Mouse (Mus musculus) kidney, postnatal 36 days (tissue): Measurements from ENCODE around the gene Akt1.

Experiments used
- DNase-seq, 2 experiments: peaks; one replicate each; pipeline ENCODE4 v3.0.0; 2021 to 2022; ENCODE audit warnings: mixed read lengths in 2 of 2

Gene Akt1

GRCm38 (mm10) chr12:112659109-112659508, 15.6 kb downstream of the Akt1 start:
- DNase-seq, result peak; percentile 64 to 91

- DNase-seq, result peak in 1 of 2 experiments; percentile 42
Observed at GRCm38 (mm10) chr12:112658619-112659018, 16.1 kb downstream of the Akt1 start.

- no peak for DNase-seq
Observed at GRCm38 (mm10) chr12:112654076-112654475, 20.6 kb downstream of the Akt1 start.

- DNase-seq, result peak; percentile 88 to 95
Observed at GRCm38 (mm10) chr12:112653157-112653824, 21.4 kb downstream of the Akt1 start.

GRCm38 (mm10) chr12:112651778-112652439, 22.8 kb downstream of the Akt1 start:
- DNase-seq, result no peak

GRCm38 (mm10) chr12:112648081-112648480, 26.6 kb downstream of the Akt1 start:
- DNase-seq, result no peak

GRCm38 (mm10) chr12:112646139-112646538, 28.5 kb downstream of the Akt1 start:
- DNase-seq, result no peak

GRCm38 (mm10) chr12:112644855-112645506, 29.7 kb downstream of the Akt1 start:
- DNase-seq, result no peak

- DNase-seq, result peak; percentile 99
Observed at GRCm38 (mm10) chr12:112644180-112644854, 30.4 kb downstream of the Akt1 start, which contains the start of gene Siva1. TSS of gene Siva1 (plus strand) at chr12:112644679.

- no peak for DNase-seq
Observed at GRCm38 (mm10) chr12:112643126-112643525, 31.6 kb downstream of the Akt1 start.

- no peak for DNase-seq
Observed at GRCm38 (mm10) chr12:112639526-112639925, 35.2 kb downstream of the Akt1 start.

GRCm38 (mm10) chr12:112633686-112634085, 41.0 kb downstream of the Akt1 start:
- no peak for DNase-seq

- DNase-seq, result no peak
Observed at GRCm38 (mm10) chr12:112632907-112633306, 41.8 kb downstream of the Akt1 start.

GRCm38 (mm10) chr12:112632084-112632777, 42.5 kb downstream of the Akt1 start:
- DNase-seq, result no peak

GRCm38 (mm10) chr12:112631472-112631871, 43.2 kb downstream of the Akt1 start:
- DNase-seq, result no peak

GRCm38 (mm10) chr12:112630796-112631195, 43.9 kb downstream of the Akt1 start:
- no peak for DNase-seq

GRCm38 (mm10) chr12:112630029-112630428, 44.7 kb downstream of the Akt1 start:
- DNase-seq, result no peak

GRCm38 (mm10) chr12:112628928-112629721, 45.6 kb downstream of the Akt1 start:
- DNase-seq, result peak; percentile 49 to 68

- DNase-seq, result no peak
Observed at GRCm38 (mm10) chr12:112628197-112628596, 46.5 kb downstream of the Akt1 start.

- DNase-seq, result no peak
Observed at GRCm38 (mm10) chr12:112627097-112627881, 47.4 kb downstream of the Akt1 start.

- no peak for DNase-seq
Observed at GRCm38 (mm10) chr12:112626455-112626854, 48.2 kb downstream of the Akt1 start.
